Mouse (Mus musculus) cerebellum, postnatal 25 days (tissue): ENCODE results near the gene Adcy10.
A peak's percentile ranks its signal among the peaks of the same experiment; 100 is the strongest.

Source experiments
- DNase-seq, 2 experiments: peaks; one replicate each; pipeline ENCODE4 v3.0.0; 2021; ENCODE audit warnings: mixed read lengths in 2 of 2

Adcy10 gene

DNA sequence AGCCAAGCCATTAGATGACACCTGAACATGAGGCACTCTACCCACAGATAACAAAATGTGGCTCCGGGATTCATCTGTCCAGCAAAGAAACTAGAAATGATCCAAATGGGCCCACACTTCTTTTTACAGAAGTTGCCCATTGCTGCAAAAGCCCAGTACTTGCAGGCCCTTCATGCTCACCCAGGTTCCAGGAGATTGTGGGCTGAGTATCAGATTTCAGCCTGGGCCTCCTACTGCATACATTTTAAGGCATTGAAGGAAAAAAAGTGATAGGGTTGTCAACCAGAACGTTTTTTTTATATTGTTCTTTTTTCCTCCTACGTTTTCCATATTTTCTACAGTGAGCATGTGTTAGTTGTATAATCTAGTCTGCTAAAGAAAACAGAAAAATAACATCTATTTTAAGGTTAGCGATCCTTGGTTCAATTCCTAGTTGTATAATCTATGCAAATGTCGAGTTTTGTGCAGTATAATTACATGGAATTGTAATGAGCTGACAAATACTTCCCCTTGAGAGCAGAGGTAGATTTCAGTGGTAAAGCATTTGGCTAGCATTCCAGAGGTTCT, 52.3 kb downstream of the Adcy10 start:
- no peak for DNase-seq

DNA sequence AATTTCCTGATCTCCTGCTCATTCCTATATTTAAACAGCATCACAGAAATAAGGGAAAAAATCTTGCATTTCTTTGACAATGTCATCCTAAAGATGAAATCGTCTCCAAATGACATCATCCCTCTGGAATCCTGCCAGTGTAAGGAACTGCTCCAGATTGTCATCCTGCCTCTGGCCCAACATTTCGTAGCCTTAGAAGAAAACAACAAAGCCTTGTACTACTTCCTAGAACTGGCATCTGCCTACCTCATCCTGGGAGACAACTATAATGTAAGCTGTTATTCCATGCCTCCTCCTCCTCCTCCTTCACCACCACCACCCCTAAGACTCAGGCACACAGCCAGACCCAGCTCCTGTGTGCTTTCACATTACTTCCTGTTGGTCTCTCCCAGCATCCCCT, 71.7 kb downstream of the Adcy10 start:
- DNase-seq = peak in 1 of 2 experiments; percentile 30

DNA sequence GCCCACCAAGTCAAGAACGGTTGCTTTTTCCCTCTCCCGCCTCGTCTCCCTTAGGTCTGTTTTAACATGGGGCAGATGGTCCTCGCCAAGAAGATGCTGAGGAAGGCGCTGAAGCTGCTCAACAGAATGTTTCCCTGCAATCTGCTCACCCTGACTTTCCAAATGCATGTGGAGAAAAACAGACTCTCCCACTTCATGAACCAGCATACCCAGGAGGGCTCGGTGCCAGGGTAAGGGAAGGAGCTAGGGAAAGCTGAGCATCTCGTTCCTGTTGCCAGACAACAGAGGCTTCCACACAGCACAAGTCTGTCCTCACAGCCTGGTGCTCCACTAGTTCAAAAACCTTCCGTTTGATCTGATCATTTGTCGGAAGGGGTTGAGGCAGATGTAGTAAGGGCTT, 74.1 kb downstream of the Adcy10 start:
- DNase-seq = peak; percentile 79 to 86

DNA sequence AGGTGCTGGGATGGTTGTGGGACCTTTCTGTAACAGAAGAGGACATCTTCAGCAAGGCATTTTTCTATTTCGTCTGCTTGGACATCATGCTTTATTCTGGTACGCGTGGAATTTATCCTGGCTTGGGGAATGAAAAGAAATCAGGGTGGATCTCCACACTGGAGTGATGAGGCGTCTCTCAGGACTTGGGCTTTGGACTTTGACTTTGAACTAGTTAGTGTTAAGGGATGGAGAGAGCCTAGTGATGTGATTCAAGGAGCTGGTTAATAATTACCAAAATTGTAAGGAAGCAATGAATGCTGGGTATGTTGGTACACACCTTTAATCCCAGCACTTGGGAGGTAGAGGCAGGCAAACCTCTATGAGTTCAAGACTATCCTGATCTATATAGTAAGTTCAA, 80.3 kb downstream of the Adcy10 start:
- no peak for DNase-seq

DNA sequence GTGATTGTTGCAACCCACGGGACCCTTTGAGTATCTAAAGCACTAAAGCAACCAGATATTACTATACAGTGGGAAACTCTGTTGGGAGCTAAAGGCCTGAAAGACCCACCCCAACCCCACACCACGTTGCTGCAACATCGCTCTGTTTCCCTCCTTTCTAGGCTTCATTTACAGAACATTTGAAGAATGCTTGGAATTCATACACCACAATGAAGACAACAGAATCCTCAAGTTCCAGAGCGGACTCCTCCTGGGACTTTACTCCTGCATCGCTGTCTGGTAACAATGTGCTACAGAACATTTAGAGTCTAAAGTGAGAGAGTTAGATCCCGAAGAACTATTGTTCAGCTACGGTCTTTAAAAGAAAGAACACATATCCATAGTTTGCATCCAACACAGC, 82.5 kb downstream of the Adcy10 start:
- no peak for DNase-seq

DNA sequence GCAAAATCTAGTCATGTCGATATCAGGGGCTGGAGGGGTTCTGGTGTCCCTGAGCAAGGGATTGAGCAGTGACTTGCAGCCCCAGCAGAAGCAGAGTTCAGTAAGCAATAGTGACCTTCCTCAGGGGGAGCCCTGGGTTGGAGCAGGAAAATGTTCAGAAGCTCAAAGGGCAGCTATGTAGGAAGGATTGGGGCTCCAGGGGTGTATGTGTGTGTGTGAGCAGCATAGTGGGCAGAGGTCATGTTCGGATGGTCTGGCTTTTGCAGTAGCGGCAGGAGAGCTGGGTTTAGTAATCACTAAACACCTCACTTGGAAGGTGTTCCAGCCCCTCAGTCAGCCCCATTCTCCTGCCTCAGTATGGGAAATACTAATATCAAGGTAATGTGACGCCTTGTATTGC, 91.0 kb downstream of the Adcy10 start:
- no peak for DNase-seq

DNA sequence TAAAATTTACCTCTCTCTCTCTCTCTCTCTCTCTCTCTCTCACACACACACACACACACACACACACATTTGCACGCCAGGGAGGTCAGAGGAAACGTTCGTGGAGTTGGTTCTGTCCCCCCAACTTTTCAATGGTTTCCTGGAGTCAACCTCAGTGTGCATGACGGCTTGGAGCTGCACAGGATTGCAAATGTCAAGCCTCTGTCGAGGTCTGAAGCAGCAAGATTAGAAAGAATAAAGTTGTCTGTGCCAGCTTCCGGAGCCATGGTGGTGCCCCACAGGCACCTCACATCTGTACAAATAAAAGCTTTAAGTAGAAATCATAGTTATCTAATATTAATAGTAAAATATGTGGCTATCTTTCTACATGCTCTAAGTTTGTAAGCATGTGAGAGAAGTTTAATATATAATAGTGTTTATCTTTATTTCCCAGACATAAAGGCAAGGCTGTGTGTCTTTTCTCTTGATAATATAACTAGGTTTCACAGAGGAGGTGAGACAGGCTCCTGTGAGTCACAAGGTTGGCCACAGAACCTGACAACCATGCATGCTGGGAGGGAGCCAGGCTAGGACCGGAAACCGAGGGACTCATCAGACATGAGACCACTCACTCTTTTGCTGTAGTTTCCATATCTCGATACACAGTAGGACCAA, 91.6 kb downstream of the Adcy10 start:
- no peak for DNase-seq

DNA sequence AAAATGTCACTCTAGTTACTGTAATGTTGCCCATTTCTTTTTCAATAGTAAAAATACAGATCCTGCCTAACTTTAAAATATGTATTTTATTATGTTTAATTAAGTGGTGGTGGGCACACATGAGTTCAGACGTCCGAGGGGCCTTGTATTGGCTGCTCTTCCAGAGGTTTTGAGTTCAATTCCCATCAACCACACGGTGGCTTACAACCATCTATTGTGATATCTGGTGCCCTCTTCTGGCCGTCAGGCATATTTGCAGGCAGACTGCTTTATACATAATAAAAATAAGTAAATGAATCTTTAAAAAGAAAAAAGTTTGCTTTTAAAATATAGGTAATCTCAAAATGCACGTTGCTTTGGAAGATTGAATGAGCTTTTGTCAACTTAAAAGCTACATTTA, 94.3 kb downstream of the Adcy10 start:
- no peak for DNase-seq

DNA sequence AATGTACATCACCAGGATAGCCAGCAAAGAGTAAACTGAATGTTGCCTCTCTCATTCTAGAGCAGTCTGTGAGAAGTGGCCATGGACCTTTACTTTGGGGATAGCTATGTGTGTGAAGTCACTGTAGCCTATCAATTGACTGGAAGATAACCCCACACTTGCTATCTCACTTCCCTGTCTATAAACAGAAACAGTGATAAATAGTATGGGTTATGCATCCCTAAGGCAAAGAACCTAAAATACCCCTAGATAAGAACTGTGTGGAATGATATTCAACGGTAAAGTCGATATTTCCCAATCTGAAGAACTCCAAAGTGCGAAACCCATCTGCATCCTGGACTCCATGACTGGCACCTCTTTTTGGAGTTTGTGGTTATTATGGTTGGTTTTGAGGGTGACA, 96.3 kb downstream of the Adcy10 start:
- DNase-seq = no peak

DNA sequence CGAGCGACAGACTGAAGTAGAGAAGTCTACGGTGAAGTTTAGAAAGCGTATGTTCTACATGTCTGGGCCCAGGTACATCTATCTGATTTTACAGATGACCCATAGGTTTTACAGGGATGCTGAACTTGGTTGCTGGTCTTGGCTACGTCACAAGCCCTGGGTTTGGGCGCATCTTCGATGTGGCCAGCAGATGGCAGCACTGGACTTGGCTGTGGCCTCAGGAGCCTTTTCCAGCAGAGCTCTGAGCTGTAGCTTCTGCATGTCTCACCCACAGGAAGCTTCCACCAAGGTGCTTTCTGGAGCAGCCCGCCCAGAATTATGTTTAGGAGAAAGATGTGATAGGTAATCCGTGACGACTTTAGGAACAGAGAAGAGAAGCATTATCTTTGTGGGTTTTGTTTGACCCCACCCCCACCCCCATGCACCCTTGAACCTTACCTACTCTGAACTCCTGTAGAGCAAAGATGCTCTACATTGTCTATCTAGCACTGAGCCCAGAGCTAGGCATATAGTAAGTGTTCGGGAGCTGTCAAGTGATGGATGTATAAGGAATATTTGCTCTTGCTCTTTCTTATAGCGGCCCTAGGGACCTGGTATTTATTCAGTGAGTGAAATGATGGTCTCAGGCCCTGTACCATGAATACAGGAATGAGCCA, 98.7 kb downstream of the Adcy10 start:
- peak; percentile 90 to 95 for DNase-seq

DNA sequence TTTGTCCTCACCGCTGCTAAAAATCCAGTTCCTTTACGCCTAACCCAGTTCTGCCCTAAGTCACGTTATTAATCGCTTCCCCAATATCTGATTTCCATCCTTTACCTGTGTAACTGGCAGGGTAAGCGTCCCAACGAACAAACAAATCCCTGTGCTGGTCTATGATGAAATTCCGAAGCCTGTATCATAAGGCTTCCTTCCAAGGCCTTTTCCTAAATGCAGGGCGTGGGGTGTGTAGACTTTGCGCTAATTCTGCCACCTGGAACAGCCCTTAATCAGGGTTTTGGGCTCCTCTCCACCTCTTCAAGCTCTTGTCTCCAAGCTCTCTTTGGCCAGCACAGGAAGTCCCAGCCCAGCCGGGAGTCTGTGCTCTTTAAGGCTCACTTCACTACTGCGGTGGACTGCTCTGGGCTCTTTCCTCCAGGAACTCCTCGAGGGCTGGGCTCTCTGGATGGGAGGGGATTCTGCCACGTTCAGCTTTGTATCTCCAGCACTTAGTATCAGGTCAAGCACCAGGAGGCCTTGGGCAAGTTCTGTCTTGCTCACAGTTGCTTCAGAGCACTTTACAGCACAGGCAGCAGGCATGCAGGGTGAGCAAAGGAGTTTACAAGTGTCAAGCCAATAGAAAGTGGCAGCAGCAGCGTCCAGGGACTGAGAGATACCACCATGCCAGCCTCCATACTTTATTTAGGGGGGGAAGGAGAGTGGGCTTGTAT, 100.6 kb downstream of the Adcy10 start:
- peak; percentile 28 to 38 for DNase-seq

DNA sequence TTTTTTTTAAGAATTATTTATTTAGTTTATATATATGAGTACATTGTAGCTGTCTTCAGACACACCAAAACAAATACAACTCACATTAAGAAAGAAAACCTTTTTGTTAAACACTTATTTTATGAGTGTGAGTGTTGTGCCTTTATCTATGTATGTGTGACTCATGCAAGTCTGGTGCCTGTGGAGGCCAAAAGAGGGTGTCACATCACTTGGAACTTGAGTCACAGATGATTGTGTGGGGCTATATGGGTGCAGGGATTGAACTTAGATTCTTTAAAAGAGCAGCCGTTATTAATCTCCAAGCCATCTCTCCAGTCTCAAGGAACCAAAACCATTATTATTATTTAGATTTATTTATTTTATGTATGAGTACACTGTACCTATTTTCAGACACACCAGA, 101.4 kb downstream of the Adcy10 start:
- no peak for DNase-seq

DNA sequence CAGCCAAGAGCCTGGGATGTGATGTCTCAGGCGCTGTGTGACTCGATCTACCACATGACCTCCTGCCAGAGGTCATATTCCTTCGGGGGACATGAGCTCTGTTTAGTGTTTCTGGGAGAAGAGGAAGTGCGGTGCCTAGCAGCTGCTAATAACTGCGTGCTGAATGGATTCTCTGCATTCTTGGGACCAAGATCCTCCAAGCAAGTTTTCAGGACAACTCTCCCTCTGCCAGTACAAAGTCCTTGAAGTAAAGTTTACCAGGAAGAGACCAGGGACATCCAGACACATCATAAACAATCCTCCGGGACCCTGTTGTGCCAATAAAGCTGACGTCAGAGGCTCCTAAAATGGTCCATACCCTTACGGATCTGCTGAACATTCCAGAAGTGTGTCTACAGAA, 102.9 kb downstream of the Adcy10 start:
- DNase-seq = no peak

DNA sequence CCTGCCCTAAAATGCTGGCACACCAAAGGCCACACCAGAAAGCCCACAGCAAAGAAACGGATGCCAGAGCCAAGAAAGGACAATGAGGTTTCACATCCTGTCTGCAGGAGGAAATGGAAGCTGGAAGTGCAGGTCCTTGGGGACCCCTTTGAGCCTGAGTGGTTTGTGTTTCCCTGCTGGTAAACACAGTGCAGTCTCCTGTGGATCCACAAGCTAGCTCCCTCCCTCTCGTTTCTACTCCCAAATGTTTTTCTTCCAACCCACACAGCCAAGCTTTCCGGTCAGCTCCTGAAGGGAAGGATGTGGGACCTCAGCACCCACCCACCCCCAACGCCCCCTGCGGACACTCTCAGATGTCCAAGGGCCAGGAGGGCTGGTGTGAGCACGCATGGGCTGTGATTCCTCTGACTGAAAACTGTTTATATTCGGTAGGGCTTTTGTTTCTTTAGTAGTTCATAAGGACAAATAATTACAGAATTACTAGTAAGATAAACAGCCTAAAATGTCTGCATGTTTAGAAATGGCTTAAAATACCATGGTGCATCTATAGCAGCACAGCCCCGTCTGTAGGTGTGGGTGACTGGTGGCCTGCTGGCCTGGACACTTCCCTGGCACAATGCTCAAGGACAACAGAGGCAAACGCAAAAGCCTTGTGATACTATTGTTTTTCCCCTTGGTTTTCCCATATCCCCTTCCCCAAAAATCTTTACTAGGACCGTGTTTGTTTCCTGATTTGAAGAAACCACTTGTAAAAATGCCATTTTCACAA, 104.5 kb downstream of the Adcy10 start:
- DNase-seq = no peak

DNA sequence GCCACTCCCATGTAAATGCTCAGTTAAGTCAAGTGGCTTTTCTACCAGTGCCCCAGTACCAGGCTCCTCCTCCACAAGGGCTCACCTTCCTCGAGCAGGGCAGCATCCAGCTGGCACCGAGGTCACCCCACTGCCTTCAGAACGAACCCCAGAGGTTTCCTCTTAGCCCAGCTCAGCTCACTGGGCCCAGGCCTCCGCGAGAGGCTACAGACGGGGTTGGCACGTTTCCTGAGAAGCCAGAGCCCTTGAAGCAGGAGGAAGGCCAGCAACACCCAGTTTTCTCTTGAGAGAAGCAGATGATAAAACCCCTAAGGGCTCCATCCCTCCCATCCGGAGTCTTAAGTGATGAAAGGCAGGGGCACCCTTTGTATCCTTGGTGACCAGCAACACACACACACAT, 105.8 kb downstream of the Adcy10 start:
- no peak for DNase-seq

DNA sequence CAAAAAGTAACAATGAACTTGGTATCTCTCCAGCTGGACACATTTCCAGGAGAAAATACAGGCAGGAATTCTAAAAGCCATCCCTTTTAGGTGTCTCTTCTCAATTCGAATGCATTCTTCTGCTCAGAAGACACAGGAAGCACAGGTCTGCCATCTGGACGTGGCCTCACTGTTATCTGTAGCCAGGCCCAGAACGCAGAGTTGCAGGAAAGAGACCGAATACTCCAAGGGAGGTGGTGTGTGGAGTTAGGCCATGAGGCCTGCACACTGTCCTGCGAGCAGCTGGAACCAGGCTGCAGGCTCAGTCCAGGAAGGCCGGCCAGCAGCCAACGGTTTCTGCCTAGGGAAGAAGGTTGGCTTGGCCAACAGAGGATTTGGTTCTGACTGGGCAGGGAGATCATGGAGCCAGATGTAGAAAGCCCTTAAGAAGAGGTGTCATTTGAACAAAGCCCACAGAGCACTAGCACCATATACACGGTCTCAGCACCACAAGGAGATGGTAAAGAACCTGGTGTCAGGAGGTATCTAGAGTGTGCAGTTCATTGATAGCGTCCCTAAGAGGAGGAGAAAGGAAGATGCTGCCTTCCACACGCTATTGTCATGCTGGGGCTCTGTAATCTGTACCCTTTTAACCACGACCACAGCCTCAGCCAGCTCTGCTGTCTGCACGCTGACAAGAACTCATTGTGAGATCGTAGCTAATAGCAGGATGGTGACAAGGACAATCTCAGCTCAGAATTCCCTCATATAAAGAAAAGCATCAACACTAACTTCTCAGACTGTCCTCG, 107.5 kb downstream of the Adcy10 start:
- peak in 1 of 2 experiments; percentile 41 for DNase-seq

DNA sequence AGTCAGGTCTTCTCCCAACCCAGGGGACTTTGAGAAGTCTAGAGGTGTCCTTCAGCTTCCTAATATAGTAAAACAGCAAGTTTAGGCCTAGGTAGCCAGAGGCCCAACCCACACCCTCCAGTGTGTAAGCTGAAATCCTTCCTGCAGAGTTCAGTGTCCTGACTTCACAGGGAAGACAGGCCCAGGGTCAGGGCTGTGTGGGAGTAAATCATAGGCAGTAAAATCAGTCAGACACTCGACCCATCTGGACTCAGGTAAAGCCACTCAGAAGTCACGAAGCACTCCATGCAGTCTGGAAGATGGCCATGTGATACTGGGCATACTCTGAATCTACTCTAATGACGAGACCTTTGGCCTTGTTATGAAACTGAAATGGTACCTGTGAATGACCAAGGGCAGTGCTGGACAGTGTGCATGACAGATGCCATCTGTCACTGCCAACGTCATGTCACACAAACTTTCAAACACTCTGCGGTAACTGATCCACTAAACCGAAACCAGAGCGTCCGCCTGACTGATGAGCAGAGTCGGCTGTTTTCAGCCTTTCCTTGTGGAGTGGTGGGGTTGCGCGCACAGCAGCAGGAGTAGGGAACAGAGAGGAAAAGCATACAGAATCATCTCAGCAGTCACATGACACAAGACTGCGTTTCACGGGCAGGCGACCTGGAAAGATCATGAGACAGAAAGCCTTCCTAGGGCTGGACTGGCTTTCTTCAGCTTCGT, 109.9 kb downstream of the Adcy10 start:
- no peak for DNase-seq

DNA sequence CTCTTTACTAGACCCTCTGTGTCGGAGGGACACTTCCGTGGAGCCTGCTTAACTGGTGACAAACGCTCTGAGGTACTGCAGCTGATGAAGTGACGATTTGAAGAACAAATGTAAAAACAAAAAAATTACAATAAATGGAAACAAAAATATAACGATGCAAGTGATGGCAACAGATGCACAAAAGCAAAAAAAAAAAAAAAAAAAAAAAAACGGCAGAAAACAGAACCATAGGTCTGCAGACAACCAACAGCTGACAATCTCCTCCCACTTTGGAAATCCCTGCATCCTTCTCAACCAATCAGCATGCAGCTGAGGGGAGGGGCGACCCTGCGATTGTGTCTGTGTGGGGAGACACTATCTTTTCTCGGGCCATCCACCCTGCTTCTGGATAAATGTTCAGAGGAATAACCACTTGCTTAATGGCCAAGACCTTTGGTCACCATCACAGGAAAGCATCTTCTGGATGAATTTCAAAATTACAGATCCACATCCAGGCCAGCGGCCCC, 116.8 kb downstream of the Adcy10 start:
- DNase-seq = no peak

DNA sequence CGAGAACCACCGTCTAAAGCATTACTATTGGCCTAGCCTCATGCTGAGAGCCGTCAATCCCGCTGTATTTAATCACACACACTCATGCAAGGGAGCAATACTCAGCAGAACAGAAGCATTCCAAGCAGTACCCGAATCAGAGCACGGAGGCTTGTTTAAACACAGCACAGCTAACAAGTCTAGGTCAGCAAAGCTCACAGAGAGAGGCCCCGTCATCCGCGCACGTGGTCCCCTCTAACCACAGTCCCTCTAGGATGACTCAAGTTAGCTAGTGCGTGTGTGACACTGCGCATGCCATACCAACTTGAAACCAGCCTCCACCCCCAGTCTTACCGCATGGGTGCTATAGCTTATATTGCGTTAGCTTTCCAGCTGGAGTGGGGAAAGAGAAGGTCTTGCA, 118.2 kb downstream of the Adcy10 start:
- no peak for DNase-seq

DNA sequence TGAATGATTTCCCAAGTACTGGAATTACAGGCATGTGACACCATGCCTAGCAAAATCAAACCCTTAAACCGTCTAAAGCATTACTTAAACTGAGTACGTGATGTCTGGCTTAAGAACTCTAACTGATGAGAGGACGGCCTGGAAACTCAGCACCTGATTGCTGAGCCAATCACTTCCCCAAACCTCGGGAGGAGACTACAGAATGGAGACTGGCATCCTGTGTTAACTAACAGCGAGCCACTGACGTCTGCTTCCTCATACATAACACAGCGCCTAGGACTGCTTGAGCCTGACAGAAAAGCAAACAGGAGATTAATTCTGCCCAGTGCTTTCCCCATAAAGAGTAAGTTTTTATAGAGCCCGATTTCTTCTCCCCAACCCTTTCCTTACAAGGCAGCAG, 119.2 kb downstream of the Adcy10 start:
- DNase-seq = no peak

DNA sequence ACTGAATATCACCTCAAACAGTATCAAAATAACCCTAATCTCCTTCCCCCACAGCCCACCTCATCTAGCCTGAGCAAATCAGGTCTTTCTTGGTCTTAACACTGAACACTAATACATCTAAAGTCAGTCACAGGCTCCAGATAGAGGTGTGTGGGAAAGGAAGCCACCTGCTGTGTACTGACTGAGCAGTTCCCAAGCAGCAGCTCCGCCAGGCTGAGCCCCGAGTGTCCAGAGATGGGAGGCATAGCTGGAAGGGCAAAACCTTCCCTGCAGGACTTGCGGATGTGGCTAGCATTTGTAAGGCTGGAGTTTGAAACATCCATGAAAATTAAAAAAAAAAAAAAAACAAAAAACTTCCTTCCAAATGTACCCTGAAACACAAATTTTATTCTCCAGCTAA, 120.1 kb downstream of the Adcy10 start:
- no peak for DNase-seq
